Mouse (Mus musculus) limb, embryonic 14.5 days (tissue): ENCODE results near the gene Ccdc130. TPM values are rescaled to one million over a fixed set of nuclear protein-coding genes. Genes with fewer than 3 reads are reported as not detected.
"Not testable (repeated sequence)": the region's sequence is repeated elsewhere in the genome, so short reads cannot be mapped to it uniquely, and the experiment has no call there.

Source experiments
- ATAC-seq: fragments of 200-750 bp; cut with Nextera tagmentation; 2 replicates; pipeline ENCODE4 v1.8.0; 2017; ENCODE audit warnings: low read depth, moderate number of reproducible peaks, moderate TSS enrichment; ENCODE audit not compliant: low FRiP score
- DNase-seq: peaks from one replicate; pipeline ENCODE4 v3.0.0-alpha.2; 2015; ENCODE audit warnings: low spot score
- H3K27ac ChIP-seq: fragments of 300-500 bp; sonication (generic); replicated peaks from 2 replicates; pipeline ENCODE4 v1.5.1; 2014; ENCODE audit warnings: low read depth, mild to moderate bottlenecking, low read length, moderate library complexity, mixed read lengths
- H3K27me3 ChIP-seq: fragments of 300-500 bp; sonication (generic); 2 replicates; pipeline ENCODE4 v1.6.1; 2014; ENCODE audit warnings: low read length, mixed read lengths; ENCODE audit not compliant: control insufficient read depth, insufficient read depth
- H3K36me3 ChIP-seq: fragments of 300-500 bp; sonication (generic); 2 replicates; pipeline ENCODE4 v1.6.1; 2014; ENCODE audit warnings: mild to moderate bottlenecking, low read length, moderate library complexity, mixed read lengths; ENCODE audit not compliant: control insufficient read depth, insufficient read depth
- H3K4me1 ChIP-seq: fragments of 300-500 bp; sonication (generic); 2 replicates; pipeline ENCODE4 v1.6.1; 2014; ENCODE audit warnings: antibody characterized with exemption, low read length, mixed read lengths; ENCODE audit not compliant: control insufficient read depth, insufficient read depth
- H3K4me2 ChIP-seq: fragments of 300-500 bp; sonication (generic); replicated peaks from 2 replicates; pipeline ENCODE4 v1.6.1; 2014; ENCODE audit warnings: low read depth, mild to moderate bottlenecking, low read length, moderate library complexity; ENCODE audit not compliant: severe bottlenecking
- H3K4me3 ChIP-seq: fragments of 300-500 bp; sonication (generic); replicated peaks from 2 replicates; pipeline ENCODE4 v1.5.1; 2014; ENCODE audit warnings: low read length
- H3K9ac ChIP-seq: fragments of 300-500 bp; sonication (generic); 2 replicates; pipeline ENCODE4 v1.6.1; 2014; ENCODE audit warnings: mild to moderate bottlenecking, low read depth, low read length, moderate library complexity; ENCODE audit not compliant: severe bottlenecking
- H3K9me3 ChIP-seq: fragments of 300-500 bp; sonication (generic); 2 replicates; pipeline ENCODE4 v1.6.1; 2016; ENCODE audit warnings: low read length; ENCODE audit not compliant: control insufficient read depth
- POLR2A ChIP-seq: fragments of 200-500 bp; IDR thresholded peaks from 2 replicates; pipeline ENCODE4 v1.8.0; 2012; ENCODE audit warnings: inconsistent platforms, mild to moderate bottlenecking, moderate library complexity, borderline replicate concordance; ENCODE audit not compliant: insufficient read depth, insufficient read length; ENCODE audit errors: extremely low read depth
- WGBS: fragments of 180-500 bp; shearing (Covaris S2); extraction: QIAGEN DNeasy Blood & Tissue Kit; methylation state at CpG from one replicate; pipeline ENCODE4 v1.1.7; 2014; 5-methylcytosine and 5-hydroxymethylcytosine counted together
- polyA plus RNA-seq, 2 experiments: library from polyadenylated mRNA; depleted of rRNA in 1 of 2; stranded (reverse) in 1 of 2; unstranded in 1 of 2; fragments of >200 nt; fragmentation: Nextera tagmentation in 1 of 2; extraction: Ambion mirVana in 1 of 2; gene quantifications; 2 replicates each; pipeline versions ENCODE4 v1.2.1 to v1.2.3; 2012 to 2014

The Ccdc130 gene
- polyA plus RNA-seq, 2 experiments = 16.5 to 39.5 TPM

- Histone ChIP-seq H3K4me3 (no peak overlapping the region), H3K4me1 (no peaks in the 10 kb centered on the region), H3K9ac (no peak overlapping the region), H3K9me3 (no peaks in the 10 kb centered on the region), H3K36me3 (no peaks in the 10 kb centered on the region), H3K27me3 (no peaks in the 10 kb centered on the region), H3K4me2 (no peak overlapping the region), H3K27ac (no peak overlapping the region)
- no peak for ATAC-seq
- WGBS = 74% methylated on average over 5 of the region's 5 CpGs
- DNase-seq = no peak
- TF ChIP-seq POLR2A = no peak
Measured at GRCm38 (mm10) chr8:84291086-84291485, 20.9 kb upstream of the Ccdc130 start.

GRCm38 (mm10) chr8:84288892-84289291 is 18.7 kb upstream of the Ccdc130 start:
- 50% methylated on average over 2 of the region's 2 CpGs for WGBS
- ATAC-seq = no peak

GRCm38 (mm10) chr8:84285665-84286064 is 15.5 kb upstream of the Ccdc130 start:
- H3K4me1 ChIP-seq = peaks cover 15% of the 10 kb centered on the region; the same call in 1 of the 2 replicates
- not testable (repeated sequence) for H3K27me3 ChIP-seq, H3K27ac ChIP-seq, H3K9me3 ChIP-seq, H3K36me3 ChIP-seq, H3K9ac ChIP-seq, H3K4me3 ChIP-seq, H3K4me2 ChIP-seq
- ATAC-seq (peak; percentile 54), DNase-seq (peak; percentile 33)
- WGBS = 45% methylated on average over 5 of the region's 5 CpGs

More at GRCm38 (mm10) chr8:84288892-84289291, 18.7 kb upstream of the Ccdc130 start:
- Histone ChIP-seq H3K27ac (no peak overlapping the region), H3K4me1 (peaks cover 11% of the 10 kb centered on the region; the same call in 1 of the 2 replicates), H3K4me2 (no peak overlapping the region), H3K9ac (no peak overlapping the region), H3K36me3 (no peaks in the 10 kb centered on the region), H3K4me3 (no peak overlapping the region), H3K9me3 (no peaks in the 10 kb centered on the region), H3K27me3 (no peaks in the 10 kb centered on the region)
- no peak for DNase-seq
- no peak for TF ChIP-seq POLR2A

GRCm38 (mm10) chr8:84284608-84285063 is 14.5 kb upstream of the Ccdc130 start:
- 7% methylated on average over 9 of the region's 9 CpGs for WGBS
- 0 out of 2 replicates have a peak overlapping the region, but pooled peaks have one; percentile 34 for H3K9ac ChIP-seq
- H3K4me3 ChIP-seq = peak overlapping the region; percentile 28

GRCm38 (mm10) chr8:84280777-84281176 is 10.6 kb upstream of the Ccdc130 start:
- H3K36me3 ChIP-seq = no peaks in the 10 kb centered on the region

More at GRCm38 (mm10) chr8:84284608-84285063, 14.5 kb upstream of the Ccdc130 start:
- no peak for TF ChIP-seq POLR2A
- peaks cover 15% of the 10 kb centered on the region; the same call in 1 of the 2 replicates for H3K4me1 ChIP-seq
- DNase-seq = peak; percentile 63
- no peaks in the 10 kb centered on the region for H3K36me3 ChIP-seq
- ATAC-seq = peak; percentile 74; the same call in 1 of the 2 replicates
- peak overlapping the region; percentile 40 for H3K4me2 ChIP-seq
- peak overlapping the region; percentile 71 for H3K27ac ChIP-seq
- no peaks in the 10 kb centered on the region for H3K9me3 ChIP-seq
- H3K27me3 ChIP-seq = no peaks in the 10 kb centered on the region

More at GRCm38 (mm10) chr8:84280777-84281176, 10.6 kb upstream of the Ccdc130 start:
- H3K9ac ChIP-seq = no peak overlapping the region
- ATAC-seq (no peak), DNase-seq (no peak)
- H3K4me1 ChIP-seq = peaks cover 15% of the 10 kb centered on the region; the same call in 1 of the 2 replicates
- WGBS = 84% methylated on average over 10 of the region's 10 CpGs
- TF ChIP-seq POLR2A = no peak
- H3K4me2 ChIP-seq = no peak overlapping the region
- H3K4me3 ChIP-seq = no peak overlapping the region
- H3K27me3 ChIP-seq = no peaks in the 10 kb centered on the region
- H3K27ac ChIP-seq = no peak overlapping the region
- H3K9me3 ChIP-seq = no peaks in the 10 kb centered on the region
